Mouse (Mus musculus) brain, embryonic 14.5 days (tissue): Measurements from ENCODE around the gene Gm49321.

Experiments used
- CTCF ChIP-seq: fragments of 200-500 bp; IDR thresholded peaks from 2 replicates; pipeline ENCODE4 v1.5.1; 2012; ENCODE audit warnings: inconsistent platforms, mild to moderate bottlenecking, moderate library complexity, borderline replicate concordance; ENCODE audit not compliant: insufficient read depth, insufficient read length; ENCODE audit errors: extremely low read depth
- POLR2A ChIP-seq: fragments of 200-500 bp; IDR thresholded peaks from 2 replicates; pipeline ENCODE4 v1.6.1; 2012; ENCODE audit warnings: mild to moderate bottlenecking, inconsistent platforms, borderline replicate concordance; ENCODE audit not compliant: poor library complexity, insufficient read depth, insufficient read length, severe bottlenecking; ENCODE audit errors: extremely low read depth

GRCm38 (mm10) chr12:73954785-73955184, 17.3 kb downstream of the Gm49321 start:
- no peak for TF ChIP-seq POLR2A
- TF ChIP-seq CTCF, result no peak
